Mouse (Mus musculus) G1E (cell line): ENCODE data around the gene Irf1. TPM values are rescaled to one million over a fixed set of nuclear protein-coding genes. Genes with fewer than 3 reads are reported as not detected.

ENCODE experiments used
- ATAC-seq: 2 replicates; pipeline ENCODE4 v1.8.0; 2016; ENCODE audit warnings: mild to moderate bottlenecking; ENCODE audit not compliant: insufficient number of reproducible peaks, poor library complexity, low FRiP score, severe bottlenecking; ENCODE audit errors: extremely low read depth
- DNase-seq: peaks from one replicate; pipeline ENCODE4 v3.0.0; 2012; ENCODE audit warnings: low spot score
- H3K27me3 ChIP-seq: 2 replicates; pipeline ENCODE4 v1.6.1; 2012; ENCODE audit warnings: mild to moderate bottlenecking, low read length, inconsistent platforms; ENCODE audit not compliant: insufficient read depth
- H3K36me3 ChIP-seq: replicated peaks from 2 replicates; pipeline ENCODE3; 2012; ENCODE audit warnings: mild to moderate bottlenecking, inconsistent platforms
- H3K4me1 ChIP-seq: 2 replicates; pipeline ENCODE4 v1.6.1; 2012; ENCODE audit warnings: low read depth, low read length, inconsistent platforms, mixed read lengths; ENCODE audit not compliant: insufficient read depth
- H3K4me3 ChIP-seq: 2 replicates; pipeline ENCODE4 v1.5.1; 2012; ENCODE audit warnings: low read depth, mild to moderate bottlenecking, inconsistent platforms, low read length, moderate library complexity, mixed read lengths
- H3K9me3 ChIP-seq: replicated peaks from 2 replicates; pipeline ENCODE4 v1.6.1; 2012; ENCODE audit warnings: inconsistent platforms
- CTCF ChIP-seq: IDR thresholded peaks from 2 replicates; pipeline ENCODE4 v1.5.1; 2012; ENCODE audit warnings: low read depth, low read length, inconsistent platforms, mixed read lengths
- GATA1 ChIP-seq: IDR thresholded peaks from 2 replicates; pipeline ENCODE4 v1.6.1; 2012; ENCODE audit warnings: borderline replicate concordance, low read length, inconsistent platforms, mixed read lengths
- GATA2 ChIP-seq: IDR thresholded peaks from 2 replicates; pipeline ENCODE4 v1.6.1; 2012; ENCODE audit warnings: low read depth, low read length, inconsistent platforms, borderline replicate concordance
- POLR2AphosphoS5 ChIP-seq: IDR thresholded peaks from 2 replicates; pipeline ENCODE4 v1.6.1; 2012; ENCODE audit warnings: low read depth, low read length, inconsistent platforms; ENCODE audit not compliant: insufficient replicate concordance
- TAL1 ChIP-seq: conservative IDR thresholded peaks from 2 replicates; pipeline ENCODE4 v1.6.1; 2012; ENCODE audit warnings: low read depth, low read length, inconsistent platforms, mixed read lengths
- polyA plus RNA-seq: library from polyadenylated mRNA; stranded (reverse); fragments of >175 nt; gene quantifications from 2 replicates; pipeline ENCODE4 v1.2.3, GENCODE M21; 2012
- total RNA-seq, 2 experiments: library from RNA; stranded (forward) in 1 of 2; stranded (reverse) in 1 of 2; fragments of 200-1000 nt in 1 of 2; fragments of >200 nt in 1 of 2; fragmentation: Nextera tagmentation in 1 of 2; gene quantifications; 2 replicates each; pipeline ENCODE4 v1.2.3; 2014 to 2017

Gene Irf1
- total and polyA plus RNA-seq, 3 experiments = 0.21 to 9.3 (median 2.5) TPM

DNA sequence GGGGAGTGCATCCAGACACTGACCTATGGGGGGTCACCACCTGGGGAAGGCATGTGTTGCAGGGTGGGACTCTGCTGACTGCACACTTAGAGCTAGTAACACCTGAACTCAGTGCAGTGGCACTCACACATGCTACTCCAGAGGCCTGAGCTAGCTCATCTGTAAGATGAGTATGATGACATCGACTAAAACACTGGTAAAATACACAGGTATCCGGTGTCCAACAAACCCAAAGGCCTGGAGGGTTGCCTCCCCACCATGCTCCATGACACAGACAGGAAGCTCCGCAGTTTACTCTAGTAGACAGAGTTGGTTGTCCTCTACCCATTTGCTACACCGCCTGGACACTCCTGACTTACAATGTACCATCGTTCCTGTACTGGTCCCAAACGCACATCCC, 49.7 kb downstream of the Irf1 start:
- no peak for DNase-seq
- H3K36me3 ChIP-seq = no peaks in the 10 kb centered on the region

DNA sequence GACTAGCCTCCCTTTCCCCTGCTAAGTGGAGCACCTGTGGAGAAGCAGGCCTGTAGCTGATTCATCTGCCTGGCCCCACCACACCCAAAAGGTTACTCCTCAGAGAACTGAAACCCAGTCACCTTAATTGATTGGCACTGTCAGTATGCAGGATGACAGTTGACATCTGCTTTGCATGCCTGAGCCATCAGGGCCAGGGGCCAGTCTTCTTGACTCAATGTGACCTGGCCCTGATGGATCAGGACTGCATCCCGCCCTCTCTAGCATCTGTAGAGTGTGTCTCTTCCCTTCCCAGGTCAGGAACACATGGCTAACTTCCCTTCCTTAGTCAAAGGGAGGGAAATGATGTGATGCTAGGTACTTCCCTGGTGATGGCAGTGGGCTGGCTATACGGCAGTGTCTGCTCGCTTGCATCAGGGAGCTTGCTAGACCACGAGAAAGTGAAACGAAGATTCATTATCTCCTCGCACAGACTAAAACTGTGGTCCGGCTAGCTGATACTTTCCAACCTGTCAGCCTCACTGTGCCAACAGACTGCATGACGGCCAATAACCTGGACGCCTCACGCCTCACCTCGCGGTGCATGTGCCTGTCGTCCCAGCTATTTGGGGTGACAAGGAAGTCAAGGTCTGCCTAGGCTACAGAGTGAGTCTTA, 50.8 kb downstream of the Irf1 start:
- H3K27me3 ChIP-seq = peaks cover 13% of the 10 kb centered on the region
- TF ChIP-seq CTCF (no peak), TAL1 (no peak), GATA1 (no peak), GATA2 (no peak), POLR2AphosphoS5 (no peak)
- no peak for DNase-seq
- no peak overlapping the region for H3K4me3 ChIP-seq
- no peaks in the 10 kb centered on the region for H3K36me3 ChIP-seq
- H3K4me1 ChIP-seq = peaks cover 8% of the 10 kb centered on the region
- no peaks in the 10 kb centered on the region for H3K9me3 ChIP-seq
- ATAC-seq = no peak

More for the DNA sequence above, 49.7 kb downstream of the Irf1 start:
- Histone ChIP-seq H3K9me3 (no peaks in the 10 kb centered on the region), H3K27me3 (peaks cover 13% of the 10 kb centered on the region), H3K4me1 (peaks cover 5% of the 10 kb centered on the region), H3K4me3 (no peak overlapping the region)
- TF ChIP-seq GATA2 = no peak
- TF ChIP-seq CTCF = no peak
- no peak for TF ChIP-seq GATA1
- no peak for TF ChIP-seq POLR2AphosphoS5
- no peak for TF ChIP-seq TAL1
- no peak for ATAC-seq

DNA sequence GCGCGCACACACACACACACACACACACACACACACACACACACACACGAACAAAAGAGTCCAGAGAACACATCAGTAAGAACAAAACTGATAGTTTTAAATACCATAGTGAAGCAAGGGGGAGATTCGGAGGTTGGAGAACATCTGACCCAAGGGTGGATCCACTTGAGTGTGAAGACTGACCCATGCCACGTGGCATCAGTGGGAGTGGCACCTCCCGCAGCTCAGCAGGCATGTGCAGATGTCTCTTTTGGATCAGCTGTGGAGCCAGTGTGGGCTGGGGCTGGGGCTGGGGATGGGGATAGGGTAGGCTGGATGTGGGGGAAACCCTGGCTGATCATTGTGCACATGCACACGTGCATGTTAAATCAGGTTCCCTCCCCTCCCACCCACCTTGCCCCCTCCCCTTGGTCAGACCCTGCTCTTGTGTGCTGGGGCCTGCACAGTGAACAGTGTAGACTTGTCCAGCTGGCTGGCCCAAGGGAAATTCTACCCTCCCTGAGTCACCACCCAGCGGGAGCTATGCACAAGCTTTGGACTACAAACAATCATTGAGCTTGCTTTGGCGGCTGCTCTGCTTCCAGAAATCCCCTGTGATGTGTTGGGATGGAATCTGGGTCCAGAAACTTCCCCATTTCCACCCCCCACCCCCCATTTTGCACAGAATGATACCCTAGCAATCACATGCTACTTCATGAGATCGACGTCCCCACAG, 51.6 kb downstream of the Irf1 start:
- Histone ChIP-seq H3K27me3 (peaks cover 16% of the 10 kb centered on the region), H3K4me1 (peaks cover 10% of the 10 kb centered on the region), H3K36me3 (no peaks in the 10 kb centered on the region), H3K4me3 (no peak overlapping the region), H3K9me3 (no peaks in the 10 kb centered on the region)
- ATAC-seq (no peak), DNase-seq (no peak)
- TF ChIP-seq POLR2AphosphoS5 (no peak), CTCF (no peak), GATA1 (no peak), TAL1 (no peak), GATA2 (no peak)

DNA sequence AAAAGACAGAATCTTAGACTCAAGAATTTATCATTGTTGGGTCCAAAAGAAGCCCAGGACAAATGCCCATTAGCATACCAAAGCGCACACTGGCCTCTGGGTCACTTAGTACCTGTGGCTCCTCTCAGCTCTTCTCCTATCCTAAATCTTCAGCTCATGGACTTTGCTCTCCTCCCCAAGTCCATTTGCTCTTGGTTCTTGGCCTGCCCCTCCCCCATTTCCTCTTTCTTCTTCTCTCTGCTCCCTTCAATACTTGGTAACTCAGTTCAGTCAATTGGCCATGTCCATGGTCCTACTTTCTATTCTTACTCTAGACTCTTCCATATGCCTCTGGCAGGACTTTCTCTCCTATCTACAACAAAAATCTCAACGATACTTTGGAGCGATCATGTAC, 52.1 kb downstream of the Irf1 start:
- DNase-seq (no peak), ATAC-seq (no peak)
- H3K27me3 ChIP-seq = peaks cover 15% of the 10 kb centered on the region
- no peaks in the 10 kb centered on the region for H3K9me3 ChIP-seq
- no peak overlapping the region for H3K4me3 ChIP-seq
- no peak for TF ChIP-seq GATA1
- no peak for TF ChIP-seq GATA2
- TF ChIP-seq TAL1 = no peak
- TF ChIP-seq POLR2AphosphoS5 = no peak
- TF ChIP-seq CTCF = no peak
- H3K36me3 ChIP-seq = no peaks in the 10 kb centered on the region
- peaks cover 10% of the 10 kb centered on the region for H3K4me1 ChIP-seq

DNA sequence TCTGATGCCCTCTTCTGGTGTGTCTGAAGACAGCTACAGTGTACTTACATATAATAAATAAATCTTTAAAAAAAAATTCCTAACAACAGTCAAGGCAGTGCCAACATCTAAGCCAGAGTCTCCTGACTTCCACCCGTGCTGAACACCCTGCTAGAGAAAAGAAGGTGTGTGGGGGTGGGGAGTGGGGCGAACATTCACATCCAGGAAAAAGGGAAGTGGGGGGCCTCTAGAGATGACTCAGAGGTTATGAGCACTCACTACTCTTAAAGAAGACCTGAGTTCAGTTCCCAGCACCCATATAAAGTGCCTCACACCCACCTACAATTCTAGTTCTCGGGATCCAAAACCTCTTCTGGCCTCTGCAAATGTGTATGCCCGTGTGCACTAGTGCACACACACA, 55.6 kb downstream of the Irf1 start:
- TF ChIP-seq TAL1 (no peak), POLR2AphosphoS5 (no peak), GATA1 (no peak), CTCF (no peak), GATA2 (no peak)
- Histone ChIP-seq H3K9me3 (no peaks in the 10 kb centered on the region), H3K4me3 (no peak overlapping the region), H3K36me3 (no peaks in the 10 kb centered on the region), H3K27me3 (peaks cover 8% of the 10 kb centered on the region), H3K4me1 (peaks cover 10% of the 10 kb centered on the region)
- ATAC-seq (no peak), DNase-seq (no peak)

Other genes starting within 250 kb of the Irf1 start
- gene Kif3a, start 202.6 kb upstream of the Irf1 start, total RNA-seq (2014; fragmentation: Nextera tagmentation) = 20.2 and 22.3 TPM in 2 replicates
- 25.7 and 27.5 TPM in 2 replicates for gene Kif3a, start 202.6 kb upstream of the Irf1 start, total RNA-seq (2017)
- 11.2 and 12.0 TPM in 2 replicates for gene Kif3a, start 202.6 kb upstream of the Irf1 start, polyA plus RNA-seq
- gene Il4, start 151.3 kb upstream of the Irf1 start, total RNA-seq (2014; fragmentation: Nextera tagmentation) = 35.8 and 40.6 TPM in 2 replicates
- gene Il4, start 151.3 kb upstream of the Irf1 start, total RNA-seq (2017) = 87.7 and 99.1 TPM in 2 replicates
- gene Il4, start 151.3 kb upstream of the Irf1 start, polyA plus RNA-seq = 0.43 and 1.0 TPM in 2 replicates
- gene Il13, start 135.3 kb upstream of the Irf1 start, total RNA-seq (2014; fragmentation: Nextera tagmentation) = 0.63 TPM in 1 of 2 replicates, not detected in the other
- gene Il13, start 135.3 kb upstream of the Irf1 start, total RNA-seq (2017) = 3.2 and 4.7 TPM in 2 replicates
- not detected in 2 replicates for gene Il13, start 135.3 kb upstream of the Irf1 start, polyA plus RNA-seq
- gene Rad50, start 62.7 kb upstream of the Irf1 start, total RNA-seq (2014; fragmentation: Nextera tagmentation) = 92.4 and 104 TPM in 2 replicates
- gene Rad50, start 62.7 kb upstream of the Irf1 start, total RNA-seq (2017) = 73.7 and 97.2 TPM in 2 replicates
- 13.7 and 16.4 TPM in 2 replicates for gene Rad50, start 62.7 kb upstream of the Irf1 start, polyA plus RNA-seq
- not detected in 2 replicates for gene Il5, start 49.2 kb upstream of the Irf1 start, total RNA-seq (2014; fragmentation: Nextera tagmentation)
- 0.11 TPM in 1 of 2 replicates, not detected in the other for gene Il5, start 49.2 kb upstream of the Irf1 start, total RNA-seq (2017)
- not detected in 2 replicates for gene Il5, start 49.2 kb upstream of the Irf1 start, polyA plus RNA-seq
- not detected in 2 replicates for gene Gm17334, start 3.2 kb downstream of the Irf1 start, total RNA-seq (2014; fragmentation: Nextera tagmentation)
- gene Gm17334, start 3.2 kb downstream of the Irf1 start, total RNA-seq (2017) = not detected in 2 replicates
- gene Gm17334, start 3.2 kb downstream of the Irf1 start, polyA plus RNA-seq = not detected in 2 replicates
- not detected in 2 replicates for gene Gm12216, start 89.2 kb downstream of the Irf1 start, total RNA-seq (2014; fragmentation: Nextera tagmentation)
- gene Gm12216, start 89.2 kb downstream of the Irf1 start, total RNA-seq (2017) = 0.12 and 0.16 TPM in 2 replicates
- gene Gm12216, start 89.2 kb downstream of the Irf1 start, polyA plus RNA-seq = not detected in 2 replicates
- 3.4 and 6.2 TPM in 2 replicates for gene Slc22a5, start 121.6 kb downstream of the Irf1 start, total RNA-seq (2014; fragmentation: Nextera tagmentation)
- 7.0 and 8.5 TPM in 2 replicates for gene Slc22a5, start 121.6 kb downstream of the Irf1 start, total RNA-seq (2017)
- gene Slc22a5, start 121.6 kb downstream of the Irf1 start, polyA plus RNA-seq = 5.4 and 6.8 TPM in 2 replicates
- not detected in 2 replicates for gene Slc22a21, start 210.3 kb downstream of the Irf1 start, total RNA-seq (2014; fragmentation: Nextera tagmentation)
- not detected in 2 replicates for gene Slc22a21, start 210.3 kb downstream of the Irf1 start, total RNA-seq (2017)
- not detected in 2 replicates for gene Slc22a21, start 210.3 kb downstream of the Irf1 start, polyA plus RNA-seq